Mouse (Mus musculus): ENCODE measurements around the gene Golt1b. TPM values are rescaled to one million over a fixed set of nuclear protein-coding genes. Genes with fewer than 3 reads are reported as not detected.
"Not testable (repeated sequence)": the region's sequence is repeated elsewhere in the genome, so short reads cannot be mapped to it uniquely, and the experiment has no call there.

The Golt1b gene
- total RNA-seq (2015) = 26.3 and 27.7 TPM in 2 replicates
- total RNA-seq (2017) = 30.0 and 31.5 TPM in 2 replicates

DNA sequence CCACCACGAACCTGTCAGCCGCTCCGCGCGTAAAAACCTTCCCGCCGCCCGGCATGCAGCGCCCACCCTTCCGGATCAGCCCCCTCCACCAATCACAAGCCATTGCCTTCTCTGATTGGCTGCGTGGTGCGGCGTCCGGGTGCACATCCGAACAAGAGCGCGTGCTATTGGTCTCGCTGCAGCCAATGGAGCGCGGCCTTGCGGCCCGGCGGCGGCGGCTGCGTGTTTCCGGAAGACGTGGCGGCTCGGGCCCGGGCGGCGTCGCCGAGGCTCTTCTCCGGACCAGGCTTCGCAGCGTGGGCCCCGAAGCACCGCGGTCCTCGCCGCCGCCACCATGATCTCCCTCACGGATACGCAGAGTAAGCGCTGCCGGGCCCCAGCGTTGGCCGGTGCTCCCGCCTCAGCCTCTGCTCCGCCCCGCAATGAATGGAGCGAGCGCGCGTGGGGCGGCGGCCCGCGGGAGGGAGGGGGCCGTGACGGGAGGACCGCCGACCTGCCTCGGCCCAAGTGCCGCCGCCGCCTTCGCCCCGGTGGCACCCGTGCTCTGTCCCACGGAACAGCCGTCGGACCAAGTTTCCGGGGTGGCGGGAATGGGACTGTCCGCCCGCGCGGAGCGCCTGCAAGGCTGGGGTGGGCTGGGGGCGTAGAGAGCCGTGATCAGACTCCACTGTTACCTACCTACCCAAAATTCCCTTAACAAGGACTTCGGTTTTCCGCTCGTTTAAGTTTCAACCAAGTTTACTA lies at the start of gene Golt1b, which contains the start of gene Recql:
Golt1b (plus strand) TSS at position 211 of the 744 bp plus-strand sequence.
Recql (minus strand) TSS at position 77 of the 744 bp plus-strand sequence.
- ATAC-seq (ENCODE audit: poor library complexity, severe bottlenecking) = peak; percentile 93

- ATAC-seq (ENCODE audit: poor library complexity, severe bottlenecking) = no peak
Observed at GRCm38 (mm10) chr6:142338961-142339360, 48.1 kb upstream of the Golt1b start.

GRCm38 (mm10) chr6:142339576-142339975 lies 47.4 kb upstream of the Golt1b start:
- no peak for ATAC-seq (ENCODE audit: poor library complexity, severe bottlenecking)

DNA sequence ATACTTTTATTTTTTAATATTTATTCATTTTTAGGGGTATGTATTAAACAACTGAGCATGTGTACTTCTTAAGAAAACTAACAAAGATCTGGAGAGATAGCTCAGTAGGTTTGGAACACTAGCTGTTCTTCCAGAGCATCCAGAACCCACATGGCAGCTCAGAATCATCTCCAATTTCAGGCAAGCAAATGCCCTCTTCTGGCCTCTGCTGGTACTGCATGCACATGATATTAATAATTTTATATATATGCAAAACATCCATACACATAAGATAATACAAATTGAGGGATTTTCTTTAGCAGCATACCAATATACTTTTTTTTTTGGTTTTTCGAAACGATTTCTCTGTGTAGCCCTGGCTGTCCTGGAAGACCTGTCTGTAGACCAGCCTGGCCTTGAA lies 43.5 kb upstream of the Golt1b start:
- ATAC-seq (ENCODE audit: poor library complexity, severe bottlenecking) = peak; percentile 31; the same call in 1 of the 2 replicates

DNA sequence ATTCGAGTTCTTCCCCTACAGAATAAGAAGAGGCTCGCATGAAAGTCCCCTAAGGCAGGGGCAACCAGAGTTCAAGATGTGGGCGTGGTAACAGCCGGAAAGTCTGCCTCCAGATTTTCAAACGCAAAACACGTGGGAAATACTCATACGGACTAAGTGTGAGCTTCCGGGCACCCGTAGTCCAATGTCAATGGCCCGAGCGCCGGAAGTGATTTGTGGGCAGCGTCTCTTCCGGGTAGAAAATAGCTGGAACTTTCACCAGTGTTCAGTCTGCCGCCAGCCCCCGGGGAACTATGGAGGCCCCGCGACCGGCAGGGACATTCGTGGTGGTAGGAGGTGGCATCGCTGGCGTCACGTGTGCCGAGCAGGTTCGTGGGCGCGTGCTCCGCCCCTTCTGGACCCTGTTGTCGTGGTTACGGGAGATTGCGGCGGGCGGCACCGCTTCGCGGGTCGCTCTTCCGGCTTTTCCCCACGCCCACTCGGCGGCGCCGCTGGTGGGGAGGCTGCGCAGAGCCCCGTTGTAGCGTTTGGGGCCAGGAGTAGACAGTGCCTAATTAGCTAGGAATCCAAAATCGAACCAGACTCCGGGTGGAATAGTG lies 41.5 kb upstream of the Golt1b start, which contains the start of gene Pyroxd1:
Pyroxd1 (plus strand) TSS at position 215 of the 599 bp plus-strand sequence.
- peak; percentile 92 for ATAC-seq (ENCODE audit: poor library complexity, severe bottlenecking)

GRCm38 (mm10) chr6:142346181-142347110 lies 40.6 kb upstream of the Golt1b start:
- no peak for ATAC-seq (ENCODE audit: poor library complexity, severe bottlenecking)

- no peak for ATAC-seq (ENCODE audit: poor library complexity, severe bottlenecking)
Observed at GRCm38 (mm10) chr6:142347431-142348385, 39.3 kb upstream of the Golt1b start.

DNA sequence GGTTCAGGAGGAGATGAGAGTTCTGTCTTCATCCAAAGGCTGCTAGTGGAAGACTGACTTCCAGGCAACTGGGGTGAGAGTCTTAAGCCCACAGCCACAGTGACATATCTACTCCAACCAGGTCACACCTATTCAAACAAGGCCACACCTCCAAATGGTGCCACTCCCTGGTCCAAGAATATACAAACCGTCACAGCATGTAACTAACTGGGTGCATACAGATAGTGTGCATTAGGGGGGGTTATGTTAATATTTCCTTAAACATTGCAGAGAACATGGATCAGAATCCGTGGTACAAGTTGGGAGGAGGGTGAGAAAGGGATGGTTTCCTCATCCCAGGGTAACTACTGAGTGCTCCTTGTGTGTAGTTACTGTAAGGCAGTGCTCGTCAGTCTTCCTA lies 34.9 kb upstream of the Golt1b start:
- ATAC-seq (ENCODE audit: poor library complexity, severe bottlenecking) = not testable (repeated sequence)

DNA sequence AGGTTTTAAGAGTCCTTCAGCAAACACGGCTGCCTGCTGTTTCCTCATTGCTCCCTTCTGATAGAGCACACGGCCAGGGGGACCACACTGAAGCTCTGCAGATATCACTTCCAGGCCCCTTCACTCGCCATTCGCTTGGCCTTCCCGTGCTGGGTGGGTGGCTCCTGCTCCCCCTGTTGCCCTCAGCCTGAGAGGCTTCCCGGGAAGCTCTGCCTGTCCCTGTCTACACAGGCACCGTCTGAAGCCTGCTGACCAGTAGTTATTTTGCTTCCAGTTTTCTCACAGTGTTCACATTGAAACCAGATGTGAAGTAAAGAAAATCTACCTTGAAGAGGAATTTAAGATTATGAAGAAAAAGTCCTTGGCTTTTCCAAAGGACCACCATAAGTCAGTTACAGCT lies 29.9 kb upstream of the Golt1b start:
- no peak for ATAC-seq (ENCODE audit: poor library complexity, severe bottlenecking)

GRCm38 (mm10) chr6:142362036-142362435 lies 25.0 kb upstream of the Golt1b start:
- no peak for ATAC-seq (ENCODE audit: poor library complexity, severe bottlenecking)

DNA sequence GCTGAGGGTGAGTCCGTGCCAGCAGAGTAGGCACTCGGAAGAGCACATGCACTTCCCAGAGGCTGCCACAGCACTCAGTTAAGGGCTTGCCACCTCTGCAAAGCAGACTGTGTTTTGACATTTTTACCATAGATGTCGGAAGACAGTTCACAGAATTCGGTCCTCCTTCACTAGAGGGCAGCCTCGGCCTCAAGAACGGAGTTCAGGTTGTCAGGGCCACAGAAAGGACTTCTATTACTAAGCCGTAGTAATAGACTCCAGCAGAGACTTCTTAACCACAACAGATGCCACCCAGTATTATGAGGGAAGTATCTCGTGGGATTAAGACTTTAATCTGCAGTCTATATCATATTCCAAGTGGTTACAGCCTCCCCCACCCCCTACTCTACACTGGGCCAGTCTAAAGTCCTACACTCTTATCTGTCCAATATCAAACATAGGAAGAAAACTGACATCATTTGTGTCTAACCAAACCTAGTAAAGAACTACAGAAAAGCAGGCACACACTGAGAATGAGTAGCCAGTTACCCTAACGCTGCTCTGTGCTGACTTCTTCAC lies 23.9 kb upstream of the Golt1b start:
- peak; percentile 13; the same call in 1 of the 2 replicates for ATAC-seq (ENCODE audit: poor library complexity, severe bottlenecking)

DNA sequence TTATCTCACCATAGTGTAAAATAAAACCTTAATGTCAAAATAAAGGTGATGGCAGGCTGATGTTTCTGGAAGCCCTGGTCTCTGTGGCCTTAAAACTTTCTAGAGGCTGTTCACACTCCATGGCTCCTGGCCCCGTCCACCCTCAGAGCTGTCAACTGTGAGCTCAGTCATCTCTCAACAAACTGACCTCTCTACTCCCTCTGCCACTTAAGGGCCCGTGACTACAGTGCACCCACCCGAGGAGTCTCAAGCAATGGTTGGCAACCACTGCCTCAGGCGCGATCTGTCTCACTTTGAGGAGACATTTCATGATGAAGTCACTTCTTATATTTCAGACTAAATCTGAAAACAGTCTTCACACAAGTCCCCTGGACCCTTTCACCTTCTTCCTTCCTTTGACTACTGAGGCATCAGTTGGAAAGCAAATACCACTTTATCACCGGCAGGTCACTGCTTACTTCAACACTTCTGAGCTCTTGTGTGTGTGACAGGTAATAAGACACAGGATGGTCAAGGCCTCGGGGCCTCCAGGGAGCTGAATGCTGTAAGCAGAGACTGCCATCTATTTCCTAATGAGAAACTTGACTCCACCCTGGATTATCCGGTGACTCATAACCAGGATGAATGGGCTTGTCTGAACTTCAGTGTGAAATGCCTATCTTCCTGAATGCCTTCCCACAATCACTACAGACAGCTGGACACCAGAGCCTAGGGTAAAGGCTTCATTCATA lies 21.1 kb upstream of the Golt1b start:
- ATAC-seq (ENCODE audit: poor library complexity, severe bottlenecking) = no peak

GRCm38 (mm10) chr6:142366473-142367018 lies 20.5 kb upstream of the Golt1b start:
- no peak for ATAC-seq (ENCODE audit: poor library complexity, severe bottlenecking)

DNA sequence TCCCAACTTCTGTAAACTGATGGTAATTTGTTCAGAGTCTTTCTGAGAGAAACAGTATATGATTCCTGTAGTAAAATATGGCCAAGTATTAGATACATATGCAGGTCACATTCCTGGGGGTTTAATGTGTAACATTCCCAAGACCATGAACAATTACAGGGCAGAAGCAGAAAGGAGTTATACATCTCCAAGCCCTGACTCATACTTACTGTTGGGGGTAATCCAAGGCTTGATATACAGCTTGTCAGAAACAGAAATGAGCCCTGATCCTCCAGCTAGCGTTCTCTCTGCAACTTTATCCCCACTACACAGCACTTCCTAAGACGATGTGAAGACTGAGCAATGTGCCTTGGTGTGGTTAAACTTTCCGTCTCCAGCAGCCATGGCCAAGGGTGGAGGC lies 19.5 kb upstream of the Golt1b start:
- no peak for ATAC-seq (ENCODE audit: poor library complexity, severe bottlenecking)

GRCm38 (mm10) chr6:142369568-142369967 lies 17.5 kb upstream of the Golt1b start:
- no peak for ATAC-seq (ENCODE audit: poor library complexity, severe bottlenecking)

DNA sequence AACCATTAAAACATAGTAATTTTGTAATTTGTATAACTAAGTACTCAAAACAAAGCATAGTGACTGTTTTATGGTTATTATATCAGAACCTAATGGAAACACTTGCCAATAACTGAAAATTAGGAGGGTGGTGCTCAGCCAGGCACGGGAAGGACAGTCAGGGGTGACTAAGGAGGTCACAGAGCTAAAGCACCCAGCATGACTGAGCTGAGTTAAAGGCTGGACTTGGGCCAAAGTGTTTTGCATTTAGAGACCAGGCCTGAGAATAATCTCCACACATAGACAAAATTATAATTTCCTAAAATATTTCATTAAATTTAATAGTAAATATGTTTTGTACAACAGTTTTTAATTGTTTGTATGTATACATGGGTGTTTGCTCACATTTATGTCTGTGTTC lies 9.9 kb upstream of the Golt1b start:
- no peak for ATAC-seq (ENCODE audit: poor library complexity, severe bottlenecking)

DNA sequence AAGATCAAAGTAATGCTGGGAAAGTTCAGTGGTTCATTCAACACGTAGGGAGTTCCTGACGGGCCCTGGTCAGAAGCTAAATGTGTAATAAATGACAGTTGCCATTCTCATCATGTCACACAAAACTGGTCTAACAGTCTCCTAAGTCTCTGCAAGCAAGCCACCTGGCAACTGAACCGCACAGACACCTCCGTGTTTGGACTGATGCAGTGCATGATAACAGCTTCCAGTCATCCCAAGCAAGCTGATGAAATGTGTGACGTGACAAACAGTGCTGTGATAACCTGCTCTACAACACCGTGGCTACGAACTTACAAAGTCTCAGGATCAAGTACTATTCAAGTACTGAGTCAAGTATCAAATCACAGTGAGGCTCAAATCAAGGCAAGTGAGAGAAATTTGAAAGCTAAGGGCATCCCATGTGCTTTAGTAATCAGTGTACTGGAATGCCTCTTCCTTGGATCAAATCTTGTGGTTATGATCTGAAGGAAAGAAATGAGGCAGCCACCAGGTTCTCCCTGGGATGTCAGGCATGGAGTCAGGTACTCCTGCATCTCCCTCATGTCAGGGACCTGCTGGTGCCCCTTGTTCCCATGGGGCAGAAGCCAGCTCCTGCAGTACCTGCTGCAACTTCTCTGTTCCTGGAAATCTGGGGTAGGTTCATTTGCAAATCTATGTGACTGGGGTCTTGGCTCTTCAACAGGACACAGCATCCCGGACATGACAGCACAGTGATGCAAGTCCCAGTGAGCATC lies 8.3 kb upstream of the Golt1b start:
- ATAC-seq (ENCODE audit: poor library complexity, severe bottlenecking) = no peak

GRCm38 (mm10) chr6:142379961-142380360 lies 7.1 kb upstream of the Golt1b start:
- ATAC-seq (ENCODE audit: poor library complexity, severe bottlenecking) = no peak

Data from megakaryocyte, adult 5-6 weeks (primary cell).